Mouse (Mus musculus) naive thymus-derived CD4-positive, alpha-beta T cell, adult 5 months (primary cell): ENCODE data around the gene Retreg2. TPM values are rescaled to one million over a fixed set of nuclear protein-coding genes. Genes with fewer than 3 reads are reported as not detected.

Experiments
- polyA plus RNA-seq: library from polyadenylated mRNA; unstranded; fragments of 100-300 nt; shearing (Covaris generic); gene quantifications from one replicate; pipeline ENCODE4 v1.2.1, GENCODE M21; 2017

Gene Retreg2
- polyA plus RNA-seq = 102 TPM

DNA sequence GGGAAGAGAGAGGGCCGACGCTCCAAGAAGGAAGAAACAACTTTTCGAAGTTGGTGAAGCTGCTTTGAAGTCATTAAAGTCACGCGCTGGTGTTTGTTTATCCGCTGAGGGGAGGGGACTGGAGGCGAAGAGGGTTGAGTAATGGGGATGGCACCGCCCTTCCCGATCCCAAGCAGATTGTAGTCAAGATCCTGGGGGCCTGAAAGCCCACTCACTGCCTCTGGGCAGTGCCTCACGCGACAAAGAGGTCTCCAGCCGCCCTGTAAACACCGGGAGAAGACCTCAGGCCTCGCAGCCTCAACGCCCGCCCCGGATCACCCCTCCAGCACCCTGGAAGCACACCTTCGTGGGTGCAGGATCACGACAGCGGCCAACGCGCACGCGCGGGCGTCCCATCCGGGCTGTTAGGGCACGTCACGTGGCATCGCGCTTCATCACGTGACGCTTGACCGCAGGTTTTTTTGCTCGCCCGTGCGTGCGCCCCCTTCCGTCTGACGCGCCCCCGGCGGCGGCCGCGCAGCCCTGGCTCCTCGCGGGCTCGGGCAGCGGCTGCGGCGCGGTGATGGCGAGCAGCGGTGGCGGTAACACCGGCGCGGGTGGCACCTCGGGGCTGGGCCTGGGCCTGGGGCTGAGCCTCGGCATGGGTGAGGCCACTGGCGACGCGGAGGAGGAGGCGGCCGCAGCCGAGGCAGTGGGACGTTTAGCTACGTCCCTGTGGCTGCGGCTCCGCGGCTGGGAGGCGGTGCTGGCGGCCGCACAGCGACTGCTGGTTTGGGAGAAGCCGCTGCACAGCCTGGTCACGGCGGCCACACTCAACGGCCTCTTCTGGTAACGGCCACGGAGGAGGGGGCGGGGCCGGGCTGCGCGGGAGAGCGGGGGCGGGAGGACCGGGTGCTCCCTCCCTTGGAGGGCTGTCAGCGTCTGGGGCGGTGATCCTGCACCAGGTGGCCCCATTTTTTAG, at the start of gene Retreg2, which contains the start of gene Cnppd1:
Gene Retreg2, plus strand, starts transcription at position 478 of the 961 bp plus-strand sequence.
Gene Cnppd1, minus strand, starts transcription at position 411 of the 961 bp plus-strand sequence.

GRCm38 (mm10) chr1:75124346-75125321, 17.9 kb upstream of the Retreg2 start, which contains the start of gene Nhej1:
Nhej1 (minus strand) TSS chr1:75125200.

DNA sequence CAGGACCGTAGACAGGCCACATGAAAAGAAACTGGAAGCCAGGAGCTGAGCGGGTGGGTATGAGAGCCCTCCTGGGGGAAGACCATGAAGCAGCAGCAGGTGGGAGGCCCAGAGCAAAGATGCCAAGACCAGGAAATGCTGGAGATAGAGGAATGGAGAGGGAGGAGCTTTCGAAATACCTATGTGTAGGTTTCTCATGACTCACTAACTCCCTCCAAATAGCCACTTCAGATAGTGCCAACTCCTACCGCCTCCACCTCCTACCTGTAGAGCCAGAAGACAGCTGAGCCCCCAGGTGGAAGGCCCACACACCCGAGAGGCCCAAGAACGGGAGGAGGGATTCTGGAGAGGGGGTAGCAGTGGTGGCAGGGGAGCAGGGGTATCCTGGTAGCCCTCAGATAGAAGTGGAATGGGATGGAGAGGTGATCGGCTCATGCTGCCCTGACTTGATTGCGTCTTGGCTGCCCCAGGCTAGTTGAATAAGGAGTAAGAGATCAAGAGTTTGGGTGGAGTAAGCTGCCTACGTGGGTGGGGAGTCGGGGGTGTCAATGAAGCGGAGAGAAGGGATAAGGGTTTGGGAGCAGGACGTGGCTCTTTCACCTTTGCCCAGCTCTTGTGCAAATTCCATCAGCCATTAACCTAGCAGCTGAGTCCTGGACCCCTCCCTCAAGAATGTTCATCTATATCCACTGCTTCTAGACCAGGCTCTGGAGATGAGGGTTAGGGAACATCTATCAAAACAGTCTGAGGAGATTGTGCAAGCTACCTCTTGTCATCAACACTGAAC, 9.0 kb upstream of the Retreg2 start, which contains the start of gene Slc23a3:
Gene Slc23a3, minus strand, starts transcription at position 470 of the 787 bp plus-strand sequence.

GRCm38 (mm10) chr1:75168472-75169464, 26.2 kb downstream of the Retreg2 start, which contains the start of gene Zfand2b:
Zfand2b (plus strand) TSS chr1:75168646.

GRCm38 (mm10) chr1:75180105-75180590, 37.6 kb downstream of the Retreg2 start, which contains the start of gene Abcb6:
Abcb6 (minus strand) TSS chr1:75180392.

DNA sequence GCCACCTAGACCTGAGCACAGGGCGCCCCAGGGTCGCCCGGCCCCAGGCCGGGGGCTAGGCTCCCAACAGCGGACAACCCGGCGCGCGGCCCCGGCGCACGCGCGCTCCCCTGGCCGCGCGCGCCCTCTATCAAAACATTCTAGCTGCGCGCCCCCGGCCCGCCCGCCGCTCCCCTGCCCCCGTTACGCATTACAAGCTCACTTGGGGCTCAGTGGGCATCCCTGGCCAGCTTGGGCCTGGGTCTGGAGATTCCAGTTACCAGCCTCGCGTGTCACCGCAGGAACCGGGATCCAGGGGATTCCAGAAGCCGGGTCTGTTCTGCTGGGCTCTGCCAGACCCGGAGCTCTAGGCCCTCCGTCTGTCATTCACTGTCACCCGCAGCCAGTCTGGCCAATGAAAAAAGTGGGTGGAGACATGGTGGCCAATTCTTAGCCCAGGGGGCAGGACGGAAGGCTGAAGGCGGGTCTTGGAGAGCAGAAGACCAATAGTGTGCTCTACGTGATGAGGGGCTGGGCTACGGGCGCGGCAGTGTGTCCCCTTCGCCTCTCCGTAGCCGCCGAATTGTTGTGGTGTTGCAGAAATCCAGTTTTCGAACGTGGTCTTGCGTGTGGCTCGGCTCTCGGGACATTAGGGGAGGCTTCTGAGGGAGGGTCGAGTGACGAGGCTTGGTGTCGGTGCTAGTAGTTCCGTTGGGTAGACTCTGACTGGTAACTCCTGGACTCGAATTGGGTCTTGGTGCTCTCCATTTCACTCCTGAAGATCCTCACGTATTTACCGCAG, 49.2 kb downstream of the Retreg2 start, which contains the start of the genes Ankzf1 and Atg9a:
Gene Ankzf1, plus strand, starts transcription at position 530 of the 781 bp plus-strand sequence.
Gene Atg9a, minus strand, starts transcription at position 575 of the 781 bp plus-strand sequence.

Other genes starting within 250 kb of the Retreg2 start
- not detected for gene Cryba2, start 249.6 kb upstream of the Retreg2 start, polyA plus RNA-seq
- not detected for gene Cfap65, start 207.2 kb upstream of the Retreg2 start, polyA plus RNA-seq
- not detected for gene Ihh, start 191.1 kb upstream of the Retreg2 start, polyA plus RNA-seq
- 8.8 TPM for gene Nhej1, start 17.6 kb upstream of the Retreg2 start, polyA plus RNA-seq
- 0.61 TPM for gene Slc23a3, start 8.9 kb upstream of the Retreg2 start, polyA plus RNA-seq
- gene Cnppd1, start 67 bp upstream of the Retreg2 start, polyA plus RNA-seq = 211 TPM
- gene Zfand2b, start 25.9 kb downstream of the Retreg2 start, polyA plus RNA-seq = 85.3 TPM
- 5.2 TPM for gene Abcb6, start 37.6 kb downstream of the Retreg2 start, polyA plus RNA-seq
- gene Ankzf1, start 49.4 kb downstream of the Retreg2 start, polyA plus RNA-seq = 32.7 TPM
- 38.6 TPM for gene Atg9a, start 49.4 kb downstream of the Retreg2 start, polyA plus RNA-seq
- gene Glb1l, start 68.0 kb downstream of the Retreg2 start, polyA plus RNA-seq = 6.1 TPM
- 71.7 TPM for gene Stk16, start 68.1 kb downstream of the Retreg2 start, polyA plus RNA-seq
- gene Tuba4a, start 77.1 kb downstream of the Retreg2 start, polyA plus RNA-seq = 162 TPM
- gene A630095N17Rik, start 89.3 kb downstream of the Retreg2 start, polyA plus RNA-seq = not detected
- 61.6 TPM for gene Dnajb2, start 93.6 kb downstream of the Retreg2 start, polyA plus RNA-seq
- gene Ptprn, start 121.7 kb downstream of the Retreg2 start, polyA plus RNA-seq = 0.39 TPM
- gene Resp18, start 135.6 kb downstream of the Retreg2 start, polyA plus RNA-seq = not detected
- gene Dnpep, start 175.2 kb downstream of the Retreg2 start, polyA plus RNA-seq = 53.1 TPM
- gene Des, start 217.6 kb downstream of the Retreg2 start, polyA plus RNA-seq = not detected
- 0.36 TPM for gene Speg, start 232.5 kb downstream of the Retreg2 start, polyA plus RNA-seq